Mouse (Mus musculus): ENCODE results near the gene Uri1. TPM values are rescaled to one million over a fixed set of nuclear protein-coding genes. Genes with fewer than 3 reads are reported as not detected.

Gene Uri1
- total RNA-seq, 2 experiments from 2014 or later: 39.7 to 45.7 TPM

DNA sequence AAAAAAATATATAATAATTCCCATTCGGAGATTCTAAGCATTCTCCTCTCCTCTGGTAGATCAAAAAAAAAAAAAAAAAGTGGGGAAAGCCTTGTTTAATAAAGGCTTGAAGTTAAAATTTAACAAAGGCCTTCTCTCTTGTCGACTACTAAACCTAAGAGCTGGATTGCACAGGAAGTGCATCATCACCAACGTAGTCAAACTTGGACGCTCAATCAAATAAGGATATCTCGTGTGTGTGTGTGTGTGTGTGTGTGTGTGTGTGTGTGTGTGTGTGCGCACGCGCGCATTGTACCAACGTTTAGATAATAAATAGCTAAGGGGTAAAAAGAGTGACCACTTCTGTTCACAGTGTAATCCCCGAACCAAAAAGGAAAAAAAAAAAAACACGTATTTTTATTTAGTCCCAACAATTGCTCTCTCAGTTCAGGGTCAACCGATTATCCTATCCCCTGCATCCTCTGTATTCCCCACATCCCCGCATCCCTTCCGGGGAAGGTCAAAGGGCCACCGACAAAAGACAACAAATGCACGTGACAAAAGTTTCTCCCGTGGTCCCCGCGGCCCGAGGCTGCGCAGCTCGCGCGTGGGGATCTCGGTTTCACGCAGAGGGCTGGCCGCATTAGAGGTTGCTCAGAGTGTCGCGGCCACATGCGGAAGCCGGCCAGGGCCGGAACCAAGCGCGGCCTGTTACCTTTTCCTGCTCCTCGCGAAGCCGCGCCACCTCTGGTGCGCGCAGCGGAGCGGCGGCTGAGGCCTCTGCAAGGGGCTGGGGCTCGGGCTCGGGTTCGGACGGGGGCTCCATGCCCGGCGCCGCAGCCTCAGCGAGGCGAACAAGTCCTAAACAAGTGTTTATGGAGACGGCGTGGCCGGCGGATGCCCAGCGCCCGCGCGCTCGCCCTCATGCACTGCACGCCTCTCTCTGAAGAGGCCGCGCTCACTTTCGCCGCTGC lies 4.7 kb downstream of the Uri1 start:
- intact Hi-C loops (cut with DNase I): no loop called here
- DNase-seq: peak; percentile 52

DNA sequence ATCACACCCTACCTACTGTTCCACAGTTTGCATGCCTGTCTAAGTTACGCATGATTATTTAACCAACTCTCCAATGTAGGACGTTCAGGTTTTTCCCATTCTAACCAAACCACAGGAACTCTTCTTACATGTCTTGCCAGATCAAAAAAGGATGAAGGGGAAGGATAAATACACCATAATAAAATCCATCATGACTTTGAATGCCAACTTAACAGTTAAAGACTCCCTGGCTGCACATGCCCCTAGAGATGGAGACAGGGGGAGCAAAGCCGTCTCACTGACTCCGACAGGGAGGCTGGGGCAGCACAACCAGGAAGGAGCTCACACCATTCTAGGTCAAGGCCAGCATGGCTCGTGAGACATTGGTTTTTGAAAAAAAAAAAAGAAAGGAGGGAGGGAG lies 8.0 kb downstream of the Uri1 start:
- no peak for DNase-seq
- intact Hi-C loops (cut with DNase I): no loop called here

DNA sequence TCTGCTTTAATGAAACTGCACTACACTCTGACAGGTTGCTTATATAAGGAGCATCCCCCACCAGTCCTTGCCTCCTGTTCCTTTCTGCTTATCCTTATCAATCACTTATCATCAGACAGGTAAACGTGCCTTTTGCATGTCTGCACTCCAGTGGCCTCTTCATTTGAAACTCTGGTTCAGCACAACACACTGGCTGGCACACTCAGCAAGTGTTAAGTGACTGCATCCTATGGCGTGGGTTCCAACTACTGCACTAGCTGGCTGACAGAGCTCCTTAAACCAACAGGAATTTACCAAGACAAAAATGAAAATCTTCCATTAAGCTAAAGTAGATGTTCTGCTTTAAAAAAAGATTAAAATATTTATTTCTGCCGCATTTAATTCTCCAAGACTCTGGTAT lies 9.4 kb downstream of the Uri1 start:
- DNase-seq: no peak
- intact Hi-C loops (cut with DNase I): no loop called here

DNA sequence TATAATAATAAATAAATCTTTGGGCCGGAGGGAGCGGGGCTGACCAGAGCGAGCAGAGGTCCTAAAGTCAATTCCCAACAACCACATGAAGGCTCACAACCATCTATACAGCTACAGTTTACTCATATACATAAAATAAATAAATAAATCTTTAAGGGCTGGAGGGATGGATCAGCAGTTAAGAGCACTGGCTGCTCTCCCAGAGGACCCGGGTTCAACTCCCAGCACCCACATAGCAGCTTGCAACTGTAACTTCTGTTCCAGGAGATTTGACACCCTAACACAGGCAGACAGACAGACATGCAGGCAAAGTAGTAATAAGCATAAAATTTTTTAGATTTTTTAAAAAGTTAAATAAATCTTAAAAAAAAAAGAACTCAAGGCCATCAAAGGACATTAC lies 10.5 kb downstream of the Uri1 start:
- intact Hi-C loops (cut with DNase I): no loop called here
- DNase-seq: no peak

DNA sequence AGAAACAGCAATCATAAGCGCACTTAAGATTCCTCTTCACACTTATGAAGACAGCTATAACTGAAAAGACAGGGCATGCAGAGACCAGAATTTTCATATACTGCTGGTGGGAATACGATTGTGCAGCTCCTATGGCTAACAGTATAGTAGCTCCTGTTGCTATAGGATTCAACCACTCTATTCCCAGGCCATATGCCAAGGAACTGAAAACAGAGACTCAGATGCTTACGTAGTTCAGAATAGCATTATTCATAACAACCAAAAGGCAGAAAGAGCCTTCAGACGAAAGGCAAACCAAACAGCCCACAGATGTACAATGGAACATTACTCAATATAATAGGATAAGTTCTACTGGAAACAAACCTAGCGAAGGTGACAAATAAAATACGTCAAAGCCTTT lies 15.0 kb downstream of the Uri1 start:
- DNase-seq: no peak
- intact Hi-C loops (cut with DNase I): no loop called here

DNA sequence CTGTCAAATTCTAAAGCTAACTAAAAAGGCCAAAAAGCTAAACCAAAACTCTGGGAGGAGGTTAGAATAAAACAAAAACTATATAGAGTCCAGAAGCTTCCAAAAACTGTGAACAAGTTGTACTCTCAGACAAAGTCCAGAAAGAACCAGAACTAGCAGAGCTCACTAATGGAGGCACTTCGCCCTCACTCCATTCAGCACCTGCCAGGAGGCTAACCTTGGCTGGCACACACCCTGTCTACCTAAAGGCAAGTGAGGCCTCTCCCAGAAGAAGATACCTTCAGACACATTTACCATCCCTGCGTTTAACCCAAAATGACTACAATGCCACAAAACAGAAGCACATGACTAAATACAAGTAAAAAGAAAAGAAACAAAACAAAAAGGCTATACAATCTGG lies 20.9 kb downstream of the Uri1 start:
- intact Hi-C loops (cut with DNase I): no loop called here
- no peak for DNase-seq

DNA sequence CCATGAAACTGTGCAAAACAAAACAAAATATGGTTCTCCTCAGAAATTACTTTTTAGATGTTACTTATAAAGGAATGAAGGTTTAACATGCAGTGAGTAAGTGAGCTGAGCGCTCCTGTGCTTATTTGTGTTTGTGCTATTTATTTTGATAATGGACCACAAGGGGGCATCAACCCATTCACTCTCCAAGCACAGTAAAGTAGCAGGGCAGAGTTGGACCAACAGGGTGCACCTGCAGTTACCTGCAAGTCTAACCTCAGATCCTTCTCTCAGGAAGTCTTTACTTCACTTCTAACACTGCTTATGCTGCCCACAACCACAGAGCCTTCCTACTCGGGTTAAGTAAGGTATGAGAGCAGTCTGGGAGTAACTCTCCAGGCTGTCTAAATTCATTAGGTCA lies 23.7 kb downstream of the Uri1 start:
- DNase-seq: no peak
- intact Hi-C loops (cut with DNase I): no loop called here

DNA sequence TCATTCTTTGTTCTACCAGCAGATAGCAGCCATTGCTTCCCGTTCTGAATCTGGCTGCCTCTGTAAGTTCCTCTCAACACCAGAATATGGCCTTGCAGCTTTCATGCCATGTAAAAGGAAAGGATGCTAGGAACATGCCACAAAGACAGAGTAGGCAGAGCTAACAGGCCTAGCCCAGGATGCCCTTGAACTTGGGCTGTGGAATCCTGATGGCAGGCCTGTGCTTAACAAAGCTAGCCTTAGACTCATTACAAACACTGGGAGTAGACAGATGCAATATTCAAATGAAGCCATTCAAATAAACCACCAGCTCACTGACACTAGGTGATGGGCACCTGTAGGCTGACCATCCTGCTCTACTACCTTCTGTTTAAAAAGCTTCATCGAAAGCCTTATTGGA lies 30.5 kb downstream of the Uri1 start:
- intact Hi-C loops (cut with DNase I): no loop called here
- DNase-seq: no peak

DNA sequence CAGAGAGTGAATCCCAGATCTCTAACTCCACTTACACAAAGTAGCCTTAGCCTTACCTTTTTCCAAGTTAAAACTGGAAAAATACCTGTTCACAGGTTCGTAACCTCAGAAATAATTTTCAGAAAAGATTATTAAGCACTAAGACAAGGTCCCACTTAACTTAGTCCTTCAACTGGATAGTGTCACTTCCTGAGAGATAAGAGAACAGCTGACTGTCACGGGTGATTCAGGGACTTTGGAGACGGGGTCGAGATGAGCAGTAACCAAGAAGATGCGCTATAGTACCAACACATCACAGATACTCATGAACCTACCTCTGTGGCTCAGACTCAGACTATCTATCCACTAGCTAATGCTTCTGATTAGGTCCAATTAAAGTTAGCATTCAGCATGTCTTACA lies 38.5 kb downstream of the Uri1 start:
- intact Hi-C loops (cut with DNase I): no loop called here
- DNase-seq: no peak

DNA sequence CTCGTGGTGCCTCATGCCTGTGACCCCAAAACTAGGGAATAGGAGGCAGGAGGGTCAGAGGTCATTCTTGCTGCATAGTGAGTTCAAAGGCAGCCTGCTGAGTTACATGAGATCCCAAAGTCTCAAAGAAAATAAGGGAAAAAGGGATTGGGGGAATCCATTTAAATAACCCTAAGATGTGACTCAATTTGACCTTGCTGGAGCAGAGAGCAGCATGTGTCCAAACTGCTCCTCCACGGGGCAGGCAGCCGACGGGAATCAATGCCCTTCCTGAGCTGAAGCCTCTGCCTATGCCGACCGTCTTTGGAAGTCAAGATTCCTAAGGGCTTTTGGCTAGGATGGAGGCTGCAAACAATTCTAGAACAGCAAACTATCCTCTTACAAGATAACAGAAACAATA lies 39.9 kb downstream of the Uri1 start:
- DNase-seq: no peak
- intact Hi-C loops (cut with DNase I): no loop called here

DNA sequence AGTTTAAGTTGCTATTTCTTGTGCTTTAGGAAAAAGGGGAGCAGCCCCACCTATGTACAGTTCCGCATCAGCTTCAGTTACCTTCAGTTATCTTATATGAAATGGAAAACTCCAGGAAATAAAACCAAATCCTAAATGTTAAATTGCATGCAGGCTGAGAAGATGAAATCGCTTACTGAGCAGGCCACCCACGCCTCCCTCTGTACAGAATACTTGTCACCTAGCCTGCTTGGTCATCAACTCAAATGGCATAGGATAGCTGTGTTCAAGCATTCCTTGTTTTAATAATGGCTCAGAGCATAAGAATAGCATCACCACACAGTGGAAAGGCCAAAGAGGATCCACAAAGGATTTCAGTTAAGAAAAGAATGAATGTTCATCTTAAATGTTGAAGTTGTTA lies 43.6 kb downstream of the Uri1 start:
- intact Hi-C loops (cut with DNase I): no loop called here

DNA sequence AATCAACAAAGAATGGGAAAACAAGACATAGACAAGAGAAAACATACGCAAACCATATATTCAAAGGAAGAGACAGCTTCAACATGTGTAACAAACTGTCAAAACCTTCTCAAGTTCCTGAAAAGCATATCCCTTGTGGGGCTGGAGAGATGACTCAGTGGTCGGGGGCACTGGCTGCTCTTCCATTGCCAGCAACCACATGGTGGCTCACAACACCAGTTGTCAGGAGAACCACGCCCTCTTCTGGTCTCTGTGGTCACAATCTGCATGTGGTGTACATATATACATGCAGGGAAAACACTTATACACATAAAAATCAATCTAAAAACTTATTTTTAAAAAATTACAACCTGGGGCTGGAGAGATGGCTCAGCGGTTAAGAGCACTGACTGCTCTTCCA lies 44.9 kb downstream of the Uri1 start:
- intact Hi-C loops (cut with DNase I): no loop called here

More for the DNA sequence above, 43.6 kb downstream of the Uri1 start:
- no peak for DNase-seq

DNA sequence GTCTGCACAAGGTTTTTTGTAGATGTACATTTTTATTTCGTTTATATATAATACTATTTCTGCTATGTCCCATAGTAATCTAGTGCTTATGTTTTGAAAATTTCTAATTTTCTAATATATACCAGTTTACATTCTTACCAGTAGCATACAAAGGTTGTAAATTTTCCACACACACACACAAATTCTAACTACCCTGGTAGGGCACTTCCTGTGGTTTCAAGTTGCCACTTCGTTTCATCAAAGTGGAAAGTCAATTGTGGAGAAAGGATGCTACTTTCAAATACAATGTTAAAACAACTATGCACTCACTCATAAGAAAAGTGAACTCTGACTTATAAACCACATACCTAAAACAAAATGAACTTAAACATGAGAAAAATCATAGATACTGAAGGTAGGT lies 45.7 kb downstream of the Uri1 start:
- DNase-seq: no peak
- intact Hi-C loops (cut with DNase I): no loop called here

More for the DNA sequence above, 44.9 kb downstream of the Uri1 start:
- no peak for DNase-seq

DNA sequence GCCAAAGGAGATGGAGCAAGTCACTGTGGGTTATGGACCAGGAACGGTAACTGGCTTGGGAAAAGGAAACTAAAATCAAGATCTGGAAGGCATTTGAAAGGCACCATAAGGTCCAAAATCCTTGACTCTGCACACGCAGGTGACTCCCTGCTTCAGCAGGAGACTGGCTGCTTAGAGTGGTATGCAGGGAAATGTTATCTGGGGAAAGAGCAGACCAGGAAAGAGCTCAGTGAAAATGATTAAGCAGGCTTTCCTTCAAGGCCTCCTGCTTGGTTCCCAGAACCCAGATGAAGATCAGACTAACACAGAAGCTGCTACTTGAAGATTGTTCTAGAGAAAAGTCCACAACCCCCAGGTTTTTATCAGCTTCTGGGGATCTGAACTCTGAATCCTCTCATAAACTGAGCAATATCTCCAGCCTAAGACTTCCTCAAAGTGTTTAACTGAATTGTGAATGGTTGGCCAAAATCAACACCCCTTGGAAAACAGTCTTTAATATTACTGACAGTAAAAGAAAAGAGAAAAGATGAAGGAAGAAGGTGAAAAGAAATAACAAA lies 50.3 kb downstream of the Uri1 start:
- intact Hi-C loops (cut with DNase I): no loop called here
- DNase-seq: no peak

DNA sequence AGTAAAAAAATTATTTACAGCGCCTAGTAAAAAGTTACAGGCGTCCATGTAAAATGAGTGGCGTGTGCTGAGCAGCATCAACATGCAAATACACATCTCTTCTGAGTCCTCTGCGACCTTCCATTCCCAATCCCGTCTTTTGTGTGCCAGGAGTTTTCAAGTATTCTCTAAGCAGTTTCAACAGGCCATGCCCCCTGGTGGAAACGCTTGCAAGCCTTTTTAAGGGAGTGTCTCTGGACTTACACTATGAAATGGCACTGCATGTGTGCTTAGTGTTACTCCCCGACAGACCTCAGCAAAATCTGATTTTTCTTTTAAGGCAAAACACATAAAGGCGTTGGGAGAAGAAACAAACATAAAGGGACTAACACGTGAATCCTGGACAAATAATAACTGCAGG lies 50.8 kb downstream of the Uri1 start:
- peak; percentile 25 for DNase-seq
- intact Hi-C loops (cut with DNase I): no loop called here

DNA sequence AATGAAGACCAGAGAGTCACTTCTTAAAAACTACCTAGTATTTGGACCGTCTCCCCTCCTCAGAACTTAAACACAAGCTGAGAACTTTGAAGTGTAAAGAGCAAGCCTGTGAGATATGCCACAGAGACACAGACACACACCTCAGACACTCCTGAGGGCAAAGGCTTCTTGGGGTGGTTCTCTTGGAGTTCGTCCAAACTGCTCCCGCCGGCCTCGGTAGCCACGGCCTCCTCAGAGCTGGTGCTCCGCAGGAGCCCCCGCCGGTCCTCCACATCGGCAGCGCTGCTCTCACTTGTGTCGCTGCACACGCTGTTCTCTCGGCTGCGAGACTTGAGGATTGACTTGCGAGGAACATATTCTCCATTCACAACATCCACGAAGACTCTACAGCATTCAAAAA lies 61.0 kb downstream of the Uri1 start:
- intact Hi-C loops (cut with DNase I): no loop called here
- no peak for DNase-seq

DNA sequence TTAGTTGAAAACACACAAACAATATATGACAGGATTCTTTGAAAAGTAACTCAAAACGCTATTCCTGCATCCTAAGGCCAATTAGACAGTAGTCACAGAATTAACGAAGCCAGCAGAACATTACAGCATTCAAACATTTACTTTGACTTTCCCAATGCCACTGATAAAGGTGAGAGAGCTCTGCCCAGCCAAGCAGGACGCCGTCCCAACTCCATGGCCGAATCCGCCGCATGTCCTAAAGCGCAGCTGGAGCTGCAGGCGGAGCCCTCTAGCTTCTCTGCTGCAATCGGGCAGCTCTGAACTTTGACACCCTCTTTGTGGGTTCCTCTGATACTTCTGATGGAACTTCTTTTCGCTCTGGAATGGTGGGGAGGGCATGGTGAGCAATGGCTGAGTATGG lies 62.1 kb downstream of the Uri1 start:
- DNase-seq: no peak
- intact Hi-C loops (cut with DNase I): no loop called here

DNA sequence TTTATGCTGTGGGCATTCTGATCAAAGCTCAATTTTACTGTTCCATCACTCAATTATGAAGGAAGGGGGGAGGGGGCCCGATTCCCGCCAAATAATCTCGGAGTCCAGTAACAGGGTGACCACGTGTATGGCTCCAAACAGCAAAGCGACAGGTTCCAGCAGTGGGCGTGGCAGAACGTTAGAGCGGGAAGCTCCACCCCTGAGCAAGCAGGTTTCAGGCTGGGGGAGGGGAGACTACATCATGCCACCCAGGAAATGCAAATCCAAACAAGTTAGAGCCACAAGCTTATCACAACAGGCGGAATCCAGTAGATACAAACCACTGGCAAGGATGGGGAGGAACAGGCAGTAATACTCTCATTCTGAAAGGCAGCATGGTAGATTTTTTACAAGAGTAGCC lies 71.5 kb downstream of the Uri1 start:
- no peak for DNase-seq
- intact Hi-C loops (cut with DNase I): no loop called here

DNA sequence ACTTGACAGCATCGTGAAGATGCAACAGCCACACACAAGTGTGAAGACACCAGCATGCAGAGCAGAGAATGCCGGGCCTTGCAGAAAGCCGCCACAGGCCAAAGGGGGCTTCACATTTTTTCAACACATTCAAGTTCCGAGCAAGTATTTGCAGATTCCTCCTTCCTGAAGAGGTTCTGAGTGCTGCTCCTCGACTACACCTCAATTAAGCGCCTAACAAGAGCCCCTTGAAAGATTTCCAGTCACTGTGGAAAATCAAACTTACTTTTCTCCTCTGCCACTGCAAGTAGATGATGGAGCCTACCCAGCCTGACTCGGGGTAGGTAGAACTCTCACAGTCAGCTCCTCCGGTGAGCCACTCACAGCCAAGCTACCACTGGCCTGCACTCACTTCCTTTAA lies 86.9 kb downstream of the Uri1 start:
- intact Hi-C loops (cut with DNase I): loop anchor here (10.0 kb wide), 1 partner anchor 562 kb away; no protein-coding TSS in a partner anchor
- no peak for DNase-seq

DNA sequence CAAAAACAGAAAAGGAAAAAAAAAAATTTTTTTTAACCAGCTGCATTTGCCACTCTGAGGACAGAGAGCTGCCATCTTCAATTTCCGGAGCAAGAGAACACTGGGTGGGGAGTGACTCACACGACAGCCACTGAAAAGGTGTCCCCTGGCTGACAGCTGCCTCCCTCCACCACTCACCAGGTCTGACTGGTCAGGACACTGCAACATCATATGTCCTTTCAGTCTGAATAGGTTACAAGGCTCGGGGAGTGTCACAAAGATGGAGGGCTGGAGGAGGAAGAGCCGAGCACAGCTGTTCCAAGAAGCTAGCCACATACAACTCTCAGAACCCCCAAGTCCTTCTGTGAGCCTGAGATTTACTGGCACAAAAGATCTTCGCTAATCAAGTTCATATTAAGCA lies 87.6 kb downstream of the Uri1 start:
- no peak for DNase-seq
- intact Hi-C loops (cut with DNase I): loop anchor here (10.0 kb wide), 1 partner anchor 561 kb away; no protein-coding TSS in a partner anchor

DNA sequence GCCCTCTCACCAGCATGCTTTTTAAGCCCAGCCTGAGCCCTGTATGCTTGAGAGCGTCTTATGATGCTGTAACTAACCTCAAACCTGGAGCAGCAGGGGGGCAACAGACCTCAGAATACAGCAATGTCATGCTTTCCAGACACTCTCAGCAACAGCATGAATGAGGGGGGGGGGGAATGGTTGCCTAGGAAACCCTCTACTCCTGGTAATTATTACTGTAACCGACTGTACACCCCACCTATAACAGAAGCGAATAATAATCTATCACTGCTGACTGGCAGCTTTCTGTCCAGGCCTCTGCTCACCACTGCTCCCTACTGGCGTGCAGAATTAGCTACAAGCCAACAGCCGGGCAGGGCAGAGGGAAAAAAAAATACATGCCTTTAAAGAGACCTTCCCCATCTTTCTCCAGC lies 88.6 kb downstream of the Uri1 start:
- intact Hi-C loops (cut with DNase I): loop anchor here (10.0 kb wide), 1 partner anchor 560 kb away; no protein-coding TSS in a partner anchor
- DNase-seq: peak; percentile 76

DNA sequence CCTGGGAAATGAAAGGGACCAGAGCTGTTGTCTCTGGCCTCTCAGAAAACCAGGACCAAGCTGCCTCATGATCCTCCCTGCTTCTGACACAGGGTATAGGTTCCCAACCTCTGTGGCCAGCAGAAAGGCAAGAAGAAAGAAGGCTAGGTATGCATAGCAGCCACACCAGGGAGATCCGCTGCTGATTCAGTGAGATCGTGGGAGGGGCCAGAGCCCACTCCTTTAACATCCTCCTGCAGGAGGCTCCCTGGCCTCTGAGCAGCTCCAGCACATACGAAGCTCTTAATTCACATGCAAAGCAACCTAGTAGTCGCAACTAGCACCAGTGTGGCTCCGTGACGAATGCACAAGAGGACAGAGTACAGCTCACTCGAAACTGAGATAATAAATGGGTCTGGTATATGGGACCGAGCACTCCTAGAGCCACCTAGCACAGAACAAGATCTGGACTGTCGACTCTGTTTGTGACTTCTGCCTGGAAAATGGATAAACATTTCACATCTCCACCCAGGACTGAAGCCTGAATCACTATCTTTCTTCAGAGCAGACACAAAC lies 89.5 kb downstream of the Uri1 start:
- no peak for DNase-seq
- intact Hi-C loops (cut with DNase I): loop anchor here (10.0 kb wide), 1 partner anchor 559 kb away; no protein-coding TSS in a partner anchor

All from left cerebral cortex, postnatal 4 days (tissue).